Mouse (Mus musculus) heart, embryonic 15.5 days (tissue): ENCODE data around the gene Arfip1. TPM values are rescaled to one million over a fixed set of nuclear protein-coding genes. Genes with fewer than 3 reads are reported as not detected.
A peak's percentile ranks its signal among the peaks of the same experiment; 100 is the strongest.

ENCODE experiments used
- ATAC-seq: fragments of 200-750 bp; cut with Nextera tagmentation; replicated peaks from 2 replicates; pipeline ENCODE4 v1.8.0; 2017; ENCODE audit warnings: low read depth, moderate TSS enrichment; ENCODE audit not compliant: insufficient number of reproducible peaks, insufficient read depth, low FRiP score
- H3K27ac ChIP-seq: fragments of 300-500 bp; sonication (generic); 2 replicates; pipeline ENCODE4 v1.5.1; 2015; ENCODE audit warnings: mild to moderate bottlenecking, inconsistent platforms
- H3K27me3 ChIP-seq: fragments of 300-500 bp; sonication (generic); 2 replicates; pipeline ENCODE4 v1.6.1; 2015; ENCODE audit warnings: inconsistent platforms
- H3K36me3 ChIP-seq: fragments of 300-500 bp; sonication (generic); 2 replicates; pipeline ENCODE4 v1.6.1; 2015; ENCODE audit warnings: mild to moderate bottlenecking, inconsistent platforms
- H3K4me1 ChIP-seq: fragments of 300-500 bp; sonication (generic); replicated peaks from 2 replicates; pipeline ENCODE4 v1.6.1; 2015; ENCODE audit warnings: inconsistent platforms
- H3K4me2 ChIP-seq: fragments of 300-500 bp; sonication (generic); 2 replicates; pipeline ENCODE4 v1.6.1; 2015; ENCODE audit warnings: inconsistent platforms, mild to moderate bottlenecking, moderate library complexity
- H3K4me3 ChIP-seq: fragments of 300-500 bp; sonication (generic); 2 replicates; pipeline ENCODE4 v1.5.1; 2015; ENCODE audit warnings: mild to moderate bottlenecking, inconsistent platforms
- H3K9ac ChIP-seq: fragments of 300-500 bp; sonication (generic); 2 replicates; pipeline ENCODE4 v1.6.1; 2015; ENCODE audit warnings: mild to moderate bottlenecking, inconsistent platforms
- H3K9me3 ChIP-seq: fragments of 300-500 bp; sonication (generic); replicated peaks from 2 replicates; pipeline ENCODE4 v1.6.1; 2016; ENCODE audit warnings: inconsistent platforms
- WGBS: fragments of 180-500 bp; shearing (Covaris S2); methylation state at CpG from one replicate; pipeline ENCODE4 v1.1.7; 2015; ENCODE audit warnings: mixed read lengths; 5-methylcytosine and 5-hydroxymethylcytosine counted together
- polyA plus RNA-seq: library from polyadenylated mRNA; unstranded; fragments of >200 nt; fragmentation: Nextera tagmentation; extraction: Ambion mirVana; gene quantifications from 2 replicates; pipeline ENCODE4 v1.2.1, GENCODE M21; 2015

Arfip1 gene
- polyA plus RNA-seq: 46.8 and 54.0 TPM in 2 replicates

DNA sequence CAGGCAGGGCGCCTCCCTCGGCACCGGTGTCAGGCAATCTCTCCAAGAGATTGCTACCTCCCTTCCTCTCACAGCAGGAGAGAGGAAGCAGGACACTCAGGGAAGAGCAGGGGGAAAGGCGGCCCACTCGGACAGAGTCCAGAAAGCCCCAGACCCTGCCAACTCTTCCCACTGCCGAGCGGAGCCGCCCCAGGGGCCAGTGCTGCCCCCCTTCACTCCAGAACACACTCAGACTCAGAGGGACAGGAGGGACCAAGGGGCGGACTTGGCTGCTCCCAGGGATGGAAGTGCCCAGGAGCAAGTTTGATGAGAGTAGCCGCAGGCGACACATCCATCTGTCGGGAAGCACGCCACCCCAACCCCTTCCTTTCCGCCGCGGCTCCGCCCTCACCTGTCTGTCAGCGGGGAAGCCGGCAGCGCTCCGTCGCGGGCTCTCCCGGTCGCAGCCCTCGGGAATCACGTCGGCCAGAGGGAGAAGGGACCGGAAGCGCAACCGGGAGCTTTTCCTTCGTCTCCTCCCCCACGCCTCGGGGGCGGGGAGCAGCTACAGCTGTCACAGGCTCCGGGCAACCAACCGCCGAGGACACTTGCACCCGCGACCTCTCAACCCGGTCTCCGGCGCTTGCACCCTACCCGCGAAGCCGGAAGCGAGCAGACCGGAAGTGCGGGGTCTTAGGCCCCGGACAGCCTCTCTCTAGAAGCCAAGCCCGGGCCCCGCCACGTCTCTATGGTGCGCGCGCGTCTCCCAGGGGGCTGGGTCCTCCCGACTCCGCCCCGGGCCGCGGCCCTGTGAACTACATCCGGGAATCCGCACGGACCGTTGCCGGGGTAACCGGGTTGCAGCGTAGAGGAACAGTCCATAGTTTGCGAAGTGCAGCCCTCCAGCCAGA, at the start of gene Arfip1:
Gene Arfip1 (minus strand): TSS at position 603 of the 890 bp plus-strand sequence.
- H3K4me1 ChIP-seq: peaks cover 56% of the 10 kb centered on the region
- H3K4me3 ChIP-seq: peak within 1 kb of the TSS; percentile 89
- no peaks in the 10 kb centered on the region for H3K27me3 ChIP-seq
- H3K27ac ChIP-seq: peak within 1 kb of the TSS; percentile 95
- H3K9me3 ChIP-seq: no peaks in the 10 kb centered on the region
- WGBS: under 1% methylated on average over 65 of the region's 70 CpGs
- ATAC-seq: peak; percentile 97
- H3K36me3 ChIP-seq: no peaks in the 10 kb centered on the region
- peak within 1 kb of the TSS; percentile 77 for H3K9ac ChIP-seq
- H3K4me2 ChIP-seq: peak within 1 kb of the TSS; percentile 80

DNA sequence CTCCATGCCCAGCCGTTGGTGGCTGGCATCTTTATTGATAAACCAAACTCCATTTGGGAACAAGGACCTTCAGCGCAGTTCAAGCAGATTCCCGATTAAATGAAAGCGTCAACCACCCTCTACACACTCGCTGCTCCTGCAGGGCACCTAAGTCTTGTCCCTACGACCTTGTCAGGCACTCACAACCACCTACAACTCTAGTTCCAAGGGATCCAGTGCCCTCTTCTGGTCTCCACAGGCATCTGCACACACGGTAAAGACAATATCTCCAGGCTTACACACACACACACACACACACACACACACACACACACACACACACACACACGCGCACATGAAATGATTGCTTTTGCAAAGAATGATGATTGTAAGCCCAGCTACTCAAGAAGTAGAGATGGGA, 49.2 kb upstream of the Arfip1 start:
- Histone ChIP-seq H3K9me3 (no peaks in the 10 kb centered on the region; the same call in 1 of the 2 replicates), H3K4me3 (no peak overlapping the region), H3K4me1 (peaks cover 12% of the 10 kb centered on the region), H3K27ac (no peak overlapping the region), H3K27me3 (no peaks in the 10 kb centered on the region), H3K9ac (no peak overlapping the region), H3K4me2 (no peak overlapping the region), H3K36me3 (no peaks in the 10 kb centered on the region)
- 97% methylated on average over 9 of the region's 9 CpGs for WGBS
- ATAC-seq: no peak

DNA sequence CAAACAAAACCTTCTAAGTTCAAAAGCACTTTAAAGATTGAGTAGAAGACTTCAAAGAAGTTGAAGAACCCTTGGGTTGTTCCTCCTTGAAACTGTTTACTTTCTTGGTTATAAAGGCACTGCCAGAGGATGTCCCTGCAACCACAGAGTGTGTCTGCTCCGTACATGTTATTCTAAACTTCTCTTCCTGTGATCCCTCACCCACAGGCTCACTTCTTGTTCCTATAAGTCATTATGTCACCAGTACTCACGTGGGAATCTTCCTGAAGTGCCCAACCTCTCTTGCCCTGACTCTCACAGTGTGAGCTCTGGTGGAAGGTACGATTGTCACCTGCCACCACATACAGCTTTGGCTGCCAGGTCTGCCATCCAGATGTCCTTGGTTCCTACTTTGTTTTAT, 39.6 kb upstream of the Arfip1 start:
- 48% methylated on average over 3 of the region's 3 CpGs for WGBS
- Histone ChIP-seq H3K9ac (no peak overlapping the region), H3K4me2 (no peak overlapping the region), H3K9me3 (no peaks in the 10 kb centered on the region), H3K27ac (no peak overlapping the region), H3K27me3 (no peaks in the 10 kb centered on the region), H3K4me1 (peaks cover 24% of the 10 kb centered on the region), H3K4me3 (no peak overlapping the region), H3K36me3 (no peaks in the 10 kb centered on the region)
- ATAC-seq: no peak

DNA sequence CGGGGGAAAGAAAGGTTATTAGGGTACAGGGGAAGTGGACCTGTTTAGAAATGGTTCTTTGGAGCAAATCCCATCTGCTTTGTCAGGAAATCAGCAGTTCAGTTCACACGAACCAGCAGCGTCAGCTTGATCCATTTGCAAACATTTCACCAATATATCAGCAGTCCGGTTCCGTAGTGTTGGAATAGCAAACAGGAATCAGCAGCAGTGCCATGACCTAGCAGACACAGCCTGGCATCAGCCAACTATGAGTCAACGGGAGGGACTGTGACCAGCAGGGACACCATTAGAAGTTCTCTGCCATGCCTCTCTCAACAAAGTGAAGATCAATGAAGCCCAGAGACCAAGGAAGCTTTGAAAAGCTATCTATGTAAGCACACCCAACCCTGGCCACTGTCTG, 37.3 kb upstream of the Arfip1 start:
- Histone ChIP-seq H3K36me3 (no peaks in the 10 kb centered on the region), H3K9ac (no peak overlapping the region), H3K4me1 (peaks cover 12% of the 10 kb centered on the region), H3K4me3 (no peak overlapping the region), H3K4me2 (no peak overlapping the region), H3K27me3 (no peaks in the 10 kb centered on the region), H3K27ac (no peak overlapping the region), H3K9me3 (no peaks in the 10 kb centered on the region)
- 92% methylated on average over 6 of the region's 6 CpGs for WGBS
- no peak for ATAC-seq

DNA sequence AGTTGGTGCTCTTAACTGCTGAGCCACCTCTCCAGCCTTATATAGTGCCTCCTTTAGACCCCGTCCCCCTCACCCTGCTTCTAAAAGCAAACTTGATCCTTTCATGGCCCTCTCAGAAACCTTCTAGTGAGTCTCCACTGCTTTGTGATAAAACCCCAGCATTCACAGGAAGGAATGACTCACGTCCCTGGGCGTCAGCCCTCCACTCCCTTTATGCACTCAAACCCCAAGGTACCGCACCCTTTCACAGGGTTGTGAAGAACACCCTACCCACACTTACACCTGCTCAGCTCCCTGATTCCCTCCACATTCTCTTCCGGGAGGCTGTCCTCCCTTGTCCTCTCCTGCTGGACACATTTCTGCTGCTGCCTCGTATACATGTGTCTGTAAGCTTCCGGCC, 36.6 kb upstream of the Arfip1 start:
- Histone ChIP-seq H3K36me3 (no peaks in the 10 kb centered on the region), H3K9ac (no peak overlapping the region), H3K4me1 (peaks cover 5% of the 10 kb centered on the region), H3K27ac (no peak overlapping the region), H3K4me3 (no peak overlapping the region), H3K9me3 (no peaks in the 10 kb centered on the region), H3K4me2 (no peak overlapping the region), H3K27me3 (no peaks in the 10 kb centered on the region)
- 89% methylated on average over 7 of the region's 7 CpGs for WGBS
- no peak for ATAC-seq

DNA sequence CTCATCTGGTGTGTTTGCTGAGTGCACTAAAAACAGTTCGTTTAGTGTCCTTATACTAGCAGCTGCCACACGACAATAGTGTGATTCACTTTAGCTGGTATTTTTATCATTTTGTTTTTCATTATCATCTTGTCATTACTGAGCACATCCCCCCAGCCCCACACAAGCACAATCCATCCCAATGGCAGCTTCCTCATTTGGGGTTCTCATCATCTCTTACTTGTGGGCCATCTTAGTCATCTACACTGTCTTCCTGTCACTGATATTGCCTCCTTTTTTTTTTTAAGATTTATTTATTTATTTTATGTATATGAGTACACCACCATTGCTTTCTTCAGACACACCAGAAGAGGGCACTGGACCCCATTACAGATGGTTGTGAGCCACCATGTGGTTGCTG, 36.2 kb upstream of the Arfip1 start:
- ATAC-seq: no peak
- H3K4me1 ChIP-seq: peaks cover under 1% of the 10 kb centered on the region; the same call in 1 of the 2 replicates
- no peak overlapping the region for H3K4me3 ChIP-seq
- H3K36me3 ChIP-seq: no peaks in the 10 kb centered on the region
- H3K27ac ChIP-seq: no peak overlapping the region
- H3K9ac ChIP-seq: no peak overlapping the region
- no peaks in the 10 kb centered on the region for H3K9me3 ChIP-seq
- H3K27me3 ChIP-seq: no peaks in the 10 kb centered on the region
- WGBS: 89% methylated on average over 2 of the region's 2 CpGs
- no peak overlapping the region for H3K4me2 ChIP-seq

DNA sequence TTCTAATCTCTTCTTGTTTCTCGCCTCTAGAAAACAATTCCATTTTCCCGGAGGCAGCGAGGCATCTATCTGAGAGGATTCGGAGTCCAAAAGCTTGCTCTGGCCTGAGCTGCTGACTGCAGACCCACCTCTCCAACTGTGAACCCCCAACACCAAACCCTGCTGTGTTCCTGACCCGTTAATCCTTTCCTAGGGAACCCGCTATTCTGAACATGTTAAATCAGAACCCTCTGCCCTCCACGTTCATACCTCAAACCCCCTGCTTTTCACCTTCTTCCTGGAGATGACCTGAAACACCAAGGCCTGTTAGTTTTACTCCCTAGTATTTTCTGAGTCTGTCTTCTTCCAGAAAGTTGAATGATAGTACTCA, 33.4 kb upstream of the Arfip1 start:
- WGBS: 40% methylated on average over 7 of the region's 7 CpGs
- H3K4me1 ChIP-seq: no peaks in the 10 kb centered on the region
- ATAC-seq: no peak

DNA sequence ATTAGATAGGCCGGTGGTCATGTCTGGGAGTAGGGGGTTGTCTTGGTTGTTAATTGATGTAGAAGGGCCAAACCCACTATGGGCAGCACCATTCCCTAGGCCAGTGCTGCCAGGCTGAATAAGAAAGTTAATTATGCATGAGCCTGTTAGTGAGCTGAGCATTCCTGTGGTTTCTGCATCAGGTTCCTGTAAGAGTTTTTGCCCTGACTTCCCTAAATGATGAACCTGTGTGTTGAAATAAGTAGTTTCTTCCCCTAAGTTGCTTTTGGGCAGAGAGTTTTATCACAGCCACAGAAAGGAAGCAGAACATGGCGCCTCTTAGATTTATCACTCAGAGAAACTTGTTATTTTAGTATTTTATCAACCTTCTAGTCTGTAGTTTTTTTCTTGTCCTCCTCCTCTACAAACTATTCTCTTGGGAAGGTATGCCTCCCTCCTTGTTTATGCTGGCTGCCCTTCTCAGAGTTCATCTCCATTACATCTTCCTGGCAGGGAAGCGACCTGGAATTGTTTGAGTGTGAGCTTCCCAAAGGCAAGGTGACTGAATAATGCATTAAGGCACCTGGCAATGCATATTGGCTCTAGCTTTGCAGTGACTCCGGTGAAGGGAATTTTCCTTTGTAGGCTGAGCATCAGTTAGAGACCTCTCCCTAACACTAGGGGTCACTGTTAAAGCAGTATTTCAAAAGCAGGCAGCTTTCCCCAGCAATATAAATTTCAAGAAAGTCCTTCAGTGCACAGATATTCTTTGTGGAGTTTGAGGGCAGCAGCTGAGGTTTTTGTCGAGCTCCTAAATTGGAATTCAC, 32.8 kb upstream of the Arfip1 start:
- Histone ChIP-seq H3K27me3 (no peaks in the 10 kb centered on the region), H3K27ac (no peak overlapping the region), H3K9ac (no peak overlapping the region), H3K36me3 (no peaks in the 10 kb centered on the region), H3K9me3 (no peaks in the 10 kb centered on the region), H3K4me2 (no peak overlapping the region), H3K4me1 (no peaks in the 10 kb centered on the region), H3K4me3 (no peak overlapping the region)
- no peak for ATAC-seq
- 17% methylated on average over 5 of the region's 5 CpGs for WGBS

More for the DNA sequence above, 33.4 kb upstream of the Arfip1 start:
- Histone ChIP-seq H3K9ac (no peak overlapping the region), H3K27me3 (no peaks in the 10 kb centered on the region), H3K4me3 (no peak overlapping the region), H3K36me3 (no peaks in the 10 kb centered on the region), H3K9me3 (no peaks in the 10 kb centered on the region), H3K27ac (no peak overlapping the region), H3K4me2 (no peak overlapping the region)

DNA sequence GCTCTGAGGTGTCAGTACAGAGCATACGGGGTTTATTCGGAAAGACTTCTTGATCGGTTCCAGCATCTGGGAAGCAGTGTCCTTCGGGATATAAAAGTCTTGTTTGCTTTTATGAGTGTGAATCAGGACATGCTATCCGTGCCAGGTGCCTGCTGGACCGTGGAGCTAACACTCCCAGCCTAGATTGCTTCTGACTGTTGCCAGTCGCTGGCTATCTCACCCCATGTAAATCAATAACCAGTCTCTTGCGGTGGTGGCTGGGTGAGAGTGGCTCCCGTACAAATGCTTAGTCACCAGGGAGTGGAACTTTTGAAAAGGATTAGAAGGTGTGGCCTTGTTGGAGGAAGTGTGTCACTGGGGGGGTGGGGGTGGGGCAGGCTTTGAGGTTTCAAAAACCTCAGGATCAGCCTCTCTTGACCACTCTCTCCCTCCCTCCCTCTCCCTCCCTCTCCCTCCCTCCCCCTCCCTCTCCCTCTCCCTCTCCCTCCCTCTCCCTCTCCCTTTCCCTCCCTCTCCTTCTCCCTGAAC, 27.8 kb upstream of the Arfip1 start:
- H3K4me3 ChIP-seq: no peak overlapping the region
- H3K4me2 ChIP-seq: no peak overlapping the region
- H3K9ac ChIP-seq: no peak overlapping the region
- 0 out of 2 replicates have a peak, but pooled peaks cover 4% of the 10 kb centered on the region for H3K9me3 ChIP-seq
- H3K4me1 ChIP-seq: no peaks in the 10 kb centered on the region
- WGBS: 82% methylated on average over 9 of the region's 9 CpGs
- ATAC-seq: no peak
- H3K27ac ChIP-seq: no peak overlapping the region
- no peaks in the 10 kb centered on the region for H3K36me3 ChIP-seq
- H3K27me3 ChIP-seq: no peaks in the 10 kb centered on the region

DNA sequence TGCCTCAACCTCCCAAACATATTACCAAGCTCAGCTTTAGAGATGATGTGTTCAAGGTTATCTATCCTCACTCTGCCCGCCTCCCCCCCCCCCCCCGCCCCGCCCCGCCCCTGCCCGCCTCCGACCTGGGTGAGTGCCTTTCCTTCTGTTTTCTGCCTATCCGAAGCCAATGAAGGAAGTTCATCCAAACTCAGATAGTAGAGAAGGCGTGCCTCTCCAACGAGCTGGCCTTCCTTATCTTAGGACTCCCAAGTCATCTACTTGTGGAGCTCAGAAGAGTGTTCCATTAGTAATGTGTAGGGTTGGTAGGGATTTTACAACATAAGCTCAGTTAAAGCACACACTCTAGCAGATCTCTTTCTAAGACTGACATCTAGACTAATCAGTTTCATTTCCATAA, 20.8 kb upstream of the Arfip1 start:
- H3K27me3 ChIP-seq: no peaks in the 10 kb centered on the region
- H3K27ac ChIP-seq: no peak overlapping the region
- H3K4me2 ChIP-seq: no peak overlapping the region
- no peak overlapping the region for H3K9ac ChIP-seq
- H3K4me3 ChIP-seq: no peak overlapping the region
- WGBS: 57% methylated on average over 7 of the region's 9 CpGs
- H3K36me3 ChIP-seq: no peaks in the 10 kb centered on the region
- ATAC-seq: no peak
- 0 out of 2 replicates have a peak, but pooled peaks cover 4% of the 10 kb centered on the region for H3K9me3 ChIP-seq
- no peaks in the 10 kb centered on the region for H3K4me1 ChIP-seq

DNA sequence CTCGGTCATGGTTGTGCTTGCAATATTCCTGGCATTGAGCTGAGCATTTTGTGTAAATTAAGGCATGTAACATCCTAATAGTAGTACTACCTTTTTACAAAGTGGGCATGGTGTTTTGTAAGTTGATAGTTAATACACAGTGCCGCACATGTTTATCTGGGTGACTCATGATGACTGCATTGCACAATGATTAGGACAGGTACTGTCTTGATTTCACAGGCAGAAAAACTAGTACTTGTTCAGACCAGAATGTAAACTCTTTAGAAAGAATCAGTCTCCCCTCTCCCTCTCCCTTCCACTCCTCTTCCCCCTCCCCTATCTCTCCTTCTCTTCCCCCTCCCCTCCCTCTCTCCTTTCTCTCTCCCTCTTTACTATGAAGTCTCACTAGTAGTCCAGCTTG, 20.3 kb upstream of the Arfip1 start:
- H3K9me3 ChIP-seq: 0 out of 2 replicates have a peak, but pooled peaks cover 4% of the 10 kb centered on the region
- no peak overlapping the region for H3K27ac ChIP-seq
- ATAC-seq: no peak
- H3K4me3 ChIP-seq: no peak overlapping the region
- H3K4me2 ChIP-seq: no peak overlapping the region
- no peaks in the 10 kb centered on the region for H3K36me3 ChIP-seq
- 78% methylated on average over 2 of the region's 2 CpGs for WGBS
- no peaks in the 10 kb centered on the region for H3K4me1 ChIP-seq
- H3K27me3 ChIP-seq: no peaks in the 10 kb centered on the region
- H3K9ac ChIP-seq: no peak overlapping the region
